Mouse (Mus musculus): ENCODE results near the gene Nrxn3.

DNA sequence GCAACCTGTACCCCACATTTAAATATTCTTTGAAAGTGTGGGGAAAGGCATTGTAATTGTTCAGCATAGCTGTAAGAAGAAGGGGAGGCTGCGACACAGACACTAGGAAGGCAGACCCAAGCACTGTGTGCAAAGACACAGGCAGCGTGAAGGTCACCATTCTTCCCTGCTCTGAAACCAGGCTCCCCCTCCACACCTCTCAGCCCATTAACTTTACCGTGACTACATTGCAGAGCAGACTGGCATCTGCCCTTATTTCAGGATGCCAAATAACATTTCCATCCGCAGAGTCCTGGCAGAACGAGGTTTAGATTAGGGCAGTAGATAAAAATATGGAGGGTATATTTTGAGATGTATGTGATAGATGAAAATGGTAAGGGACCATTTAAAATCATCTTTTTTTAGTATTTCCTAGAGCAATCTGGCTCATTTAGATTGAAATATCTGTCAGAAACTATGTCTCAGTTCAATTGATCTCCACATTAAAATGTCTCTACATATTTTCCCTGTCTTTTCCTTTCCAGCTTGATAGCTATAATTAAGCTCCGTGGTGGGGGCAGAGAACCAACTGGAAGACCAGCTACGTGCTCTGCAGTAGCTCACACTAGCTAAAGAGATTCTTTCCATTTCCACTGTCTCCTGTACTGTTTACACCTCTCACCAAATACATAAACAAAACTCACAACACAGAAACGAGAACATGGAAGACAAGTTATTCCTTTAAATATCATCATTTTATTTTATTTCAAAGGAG, 1160.1 kb downstream of the Nrxn3 start:
- TF ChIP-seq MAX (IDR thresholded peaks at IDR 0.05; ENCODE audit: low read depth) (no peak), USF1 (IDR thresholded peaks at IDR 0.05; ENCODE audit: low read depth) (no peak)
